Mouse (Mus musculus) adrenal gland, adult 8-10 months (tissue): ENCODE data around the gene Mxi1. TPM values are rescaled to one million over a fixed set of nuclear protein-coding genes. Genes with fewer than 3 reads are reported as not detected.
A peak's percentile ranks its signal among the peaks of the same experiment; 100 is the strongest.

ENCODE experiments used
- DNase-seq: peaks from one replicate; pipeline ENCODE4 v3.0.0; 2022
- total RNA-seq, 4 experiments: library from RNA; stranded (reverse); gene quantifications; 2 replicates each; pipeline ENCODE4 v1.2.4; 2022

The Mxi1 gene
- total RNA-seq, 4 experiments from 2014 or later: 33.5 to 38.1 (median 34.5) TPM

DNA sequence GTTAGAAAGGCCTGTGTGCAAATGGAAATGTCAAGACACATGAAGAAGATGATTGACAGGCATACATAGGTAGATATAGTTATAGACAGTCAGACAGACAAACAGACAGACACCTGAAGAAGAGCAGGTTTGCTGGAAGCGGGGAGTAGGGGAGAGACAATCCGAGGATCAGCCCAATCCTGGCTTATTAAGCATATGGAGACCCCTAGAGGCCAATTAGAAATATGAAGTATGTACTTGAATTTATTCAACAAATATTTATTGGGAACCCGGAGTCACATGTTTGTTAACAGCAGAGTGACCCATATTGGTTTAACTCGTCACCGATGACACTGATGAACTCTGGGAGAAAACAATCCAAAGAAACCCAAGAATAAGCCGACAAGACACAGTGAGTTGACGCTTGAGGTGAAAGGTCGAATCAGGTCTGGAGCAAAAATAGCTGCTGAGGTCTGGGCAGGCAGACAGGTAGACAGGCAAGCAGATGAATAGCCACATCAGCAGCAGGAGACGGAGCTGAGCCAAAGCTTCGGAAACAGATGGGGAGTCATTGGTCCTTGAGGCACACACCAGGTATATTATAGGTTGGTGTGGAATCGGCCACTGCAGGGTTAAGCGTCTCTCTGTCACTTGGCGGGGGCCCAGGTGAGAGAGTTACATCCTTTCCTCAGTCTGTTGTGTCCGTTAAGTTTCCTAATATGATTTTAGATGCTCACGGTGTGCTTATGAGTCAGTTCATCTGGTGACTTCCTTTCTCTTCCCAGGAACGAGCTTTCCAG, 90.2 kb downstream of the Mxi1 start:
- DNase-seq: no peak

DNA sequence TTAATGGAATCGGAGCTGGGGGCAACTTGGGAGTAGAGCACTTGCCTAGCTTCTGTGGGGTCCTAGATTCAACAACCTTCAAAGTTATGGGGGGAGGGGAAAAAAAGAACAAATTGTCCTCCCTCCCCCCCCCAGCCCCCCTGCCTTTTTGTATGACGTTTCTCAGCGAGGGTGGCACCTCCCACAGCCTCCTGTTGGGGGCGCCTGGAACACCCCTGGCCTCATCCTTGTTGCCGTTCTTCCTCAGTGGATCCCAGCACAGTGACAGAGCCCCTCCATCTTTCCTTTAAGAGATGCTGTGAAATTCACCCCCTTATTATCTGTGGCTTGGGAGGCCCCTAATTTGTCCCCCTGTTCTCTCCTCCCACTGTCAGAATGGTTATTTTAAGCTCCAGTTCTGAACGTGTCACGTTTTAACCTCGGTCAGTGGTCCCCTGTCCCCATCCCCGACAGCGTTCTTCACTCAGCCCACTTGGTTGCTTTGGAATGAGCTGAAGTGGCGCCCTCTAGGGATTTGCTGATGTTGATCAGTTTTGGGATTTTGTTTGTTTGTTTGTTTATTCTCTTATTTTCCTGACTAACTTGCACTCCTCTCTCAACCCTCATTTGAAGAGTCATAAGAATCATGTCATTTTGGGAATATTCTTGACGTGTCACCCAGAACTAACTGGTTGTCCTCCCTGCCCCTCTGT, 92.6 kb downstream of the Mxi1 start:
- no peak for DNase-seq

DNA sequence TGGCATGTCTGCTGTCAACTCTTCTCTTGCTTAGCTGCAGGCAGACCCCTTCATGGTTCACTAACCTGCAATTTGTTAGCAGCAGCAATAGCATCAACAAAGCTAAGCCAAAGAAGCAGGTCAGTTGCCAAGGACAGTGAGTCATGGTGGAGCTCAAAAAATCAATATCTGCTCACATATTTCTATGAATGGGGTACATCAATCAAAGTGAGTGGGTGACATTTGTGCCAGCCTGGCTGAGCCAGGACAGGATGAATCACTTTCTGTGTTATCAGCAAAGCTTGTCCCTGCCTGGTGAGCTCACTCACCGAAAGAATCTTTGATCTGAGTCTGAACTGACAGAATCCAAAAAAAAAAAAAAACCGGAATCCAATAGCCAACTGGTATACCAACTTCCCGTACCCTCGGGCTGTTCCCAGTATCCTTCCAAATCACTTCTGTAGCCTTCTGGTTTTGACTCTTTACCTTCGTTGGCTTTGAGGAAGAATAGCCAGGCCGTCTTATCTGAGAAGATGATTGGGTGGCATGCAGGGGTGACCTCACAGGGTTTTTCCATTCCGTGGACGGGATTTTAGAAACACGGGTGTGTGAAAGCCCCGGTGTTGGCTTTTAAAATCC, 94.0 kb downstream of the Mxi1 start:
- peak; percentile 91 for DNase-seq

DNA sequence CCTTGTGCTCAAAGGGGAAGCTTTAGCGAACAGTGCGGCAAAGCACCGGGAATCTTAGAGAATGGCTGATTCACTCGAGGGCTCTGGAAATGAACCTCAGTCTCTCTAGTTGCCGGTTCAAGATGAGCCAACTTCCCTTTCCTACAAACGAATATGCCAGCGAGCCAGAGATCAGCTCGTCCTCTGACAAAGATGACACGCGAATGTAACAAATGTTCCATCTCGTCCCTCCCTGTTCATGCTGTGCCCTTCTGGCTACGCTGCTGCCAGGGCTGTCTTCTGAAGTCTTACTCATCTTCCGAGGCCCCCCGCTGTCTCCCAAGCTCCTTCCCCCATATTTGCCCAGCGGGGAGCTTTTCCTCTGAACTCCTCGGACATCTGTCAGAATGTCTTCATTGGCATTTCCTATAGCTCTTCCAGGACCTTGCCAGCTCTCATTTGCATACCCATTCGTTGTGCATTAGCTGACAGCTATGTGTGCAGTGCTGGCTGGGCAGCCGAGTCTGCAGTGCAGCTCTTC, 94.6 kb downstream of the Mxi1 start:
- no peak for DNase-seq

DNA sequence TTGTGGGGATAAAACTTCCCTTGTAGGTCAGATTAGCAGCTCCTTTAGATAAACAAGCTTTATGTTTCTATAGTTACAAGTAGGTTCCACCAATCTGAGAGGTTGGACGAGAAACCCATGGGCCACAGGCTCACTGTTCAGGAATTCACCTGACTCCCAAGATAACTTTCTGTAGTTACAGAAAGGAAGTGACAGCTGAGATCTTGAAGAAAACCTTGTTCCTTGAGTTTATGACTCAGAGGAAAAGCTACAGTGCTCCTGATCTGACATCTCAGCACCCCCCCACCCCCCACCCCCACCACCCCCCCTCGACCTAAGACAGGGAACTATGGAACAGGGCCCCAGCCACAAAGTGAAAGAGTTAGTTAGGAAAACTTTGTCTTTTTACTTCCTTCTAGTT, 95.5 kb downstream of the Mxi1 start:
- no peak for DNase-seq

DNA sequence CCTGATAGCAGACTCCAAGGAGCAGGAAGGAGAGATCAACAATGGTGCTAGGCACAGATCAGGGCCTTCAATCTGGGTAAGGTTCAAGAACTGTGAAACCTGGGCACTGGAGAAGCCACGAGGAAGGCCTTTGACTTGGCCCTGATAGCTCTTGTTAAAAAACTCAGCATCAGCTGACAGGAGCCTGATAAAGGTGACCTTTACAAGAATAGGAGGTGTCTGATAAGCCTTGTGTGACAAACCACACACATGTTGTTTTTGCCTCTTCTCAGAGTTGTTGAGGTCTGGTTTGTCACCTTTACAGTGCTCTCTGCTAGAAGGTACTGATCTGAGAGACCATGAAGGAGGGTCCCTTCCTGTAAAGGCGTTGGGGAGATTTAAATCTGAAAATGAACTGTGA, 97.0 kb downstream of the Mxi1 start:
- DNase-seq: no peak

DNA sequence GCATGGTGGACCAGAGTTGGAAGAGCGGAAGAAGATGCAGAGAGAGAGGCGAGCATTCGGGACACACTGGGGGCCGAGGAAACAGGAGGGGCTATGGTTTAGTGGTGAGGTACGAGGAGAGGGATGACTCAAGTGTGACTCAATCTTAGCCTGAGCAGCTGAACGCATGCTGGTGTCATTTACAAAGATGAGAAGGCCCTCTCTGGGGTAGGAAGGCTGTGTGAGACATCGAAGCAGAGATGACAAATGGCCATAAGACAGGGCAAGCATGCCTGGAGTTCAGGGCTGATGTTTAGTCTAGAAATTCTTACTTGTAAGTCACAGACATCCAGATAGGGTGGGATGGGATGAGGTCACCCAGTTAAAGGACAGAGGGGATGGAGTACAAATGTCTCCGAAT, 98.1 kb downstream of the Mxi1 start:
- peak; percentile 49 for DNase-seq

DNA sequence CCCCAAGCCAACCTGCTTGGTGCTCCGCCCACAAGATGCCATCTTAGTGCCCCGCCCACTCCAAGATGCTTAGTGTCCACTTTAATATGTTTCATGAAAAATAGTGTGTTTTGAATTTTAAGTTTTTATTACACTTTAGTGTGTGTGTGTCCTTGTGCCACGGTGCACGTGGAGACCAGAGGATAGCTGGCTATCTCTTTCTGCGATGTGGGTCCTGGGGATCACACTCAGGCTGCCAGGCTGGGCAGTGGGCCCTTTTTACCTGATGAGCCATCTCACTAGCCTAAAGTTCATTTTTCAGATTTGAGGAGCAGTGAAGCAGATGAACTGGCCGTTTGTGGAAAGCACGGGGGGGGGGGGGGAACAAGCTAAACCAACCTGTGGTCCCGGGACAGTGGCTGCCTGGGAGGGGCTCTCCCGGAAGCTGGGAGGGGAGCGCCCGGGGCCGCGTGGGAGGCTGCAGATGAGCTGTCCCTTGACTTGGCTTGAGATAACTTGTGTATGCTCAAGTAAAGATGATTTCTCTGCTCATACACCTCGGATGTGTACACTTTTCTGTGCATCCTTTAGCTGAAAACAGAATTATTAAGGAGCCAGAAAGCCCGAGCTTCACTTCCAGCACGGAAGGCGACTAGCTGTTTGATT, 99.5 kb downstream of the Mxi1 start:
- DNase-seq: no peak

DNA sequence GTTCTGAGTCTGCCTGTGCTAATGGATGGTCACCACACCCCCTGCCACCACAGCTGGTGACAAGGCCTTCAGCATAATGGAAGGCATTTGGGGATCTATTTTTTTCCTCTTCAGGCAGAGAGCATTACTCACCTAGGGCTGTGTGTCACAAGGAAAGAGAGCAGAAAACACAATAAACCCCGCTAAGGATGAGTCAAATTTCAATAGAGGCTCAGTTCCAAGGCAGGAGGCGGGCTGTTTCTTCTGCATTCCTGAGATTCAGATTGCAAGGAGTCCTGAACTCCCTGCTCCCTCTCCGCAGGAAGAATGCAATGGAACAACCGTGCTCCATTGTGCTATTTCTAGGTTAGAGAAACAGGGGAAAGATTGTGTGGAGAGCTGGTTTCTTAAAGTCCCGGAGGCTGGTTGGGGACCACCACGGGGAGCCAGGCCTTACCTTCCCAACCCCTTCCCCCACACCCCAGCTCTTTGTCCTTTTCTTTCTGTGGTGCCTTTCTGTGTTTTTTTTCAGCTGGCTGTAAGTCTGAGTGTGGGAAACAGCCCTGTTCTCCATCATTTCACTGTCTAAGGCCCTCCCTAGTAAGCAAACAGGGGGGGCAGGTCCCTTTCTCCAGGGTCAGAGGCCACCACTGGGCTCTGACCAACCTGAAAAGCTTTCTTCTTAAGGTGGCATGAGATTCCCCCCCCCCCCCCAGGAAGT, 102.0 kb downstream of the Mxi1 start:
- no peak for DNase-seq

DNA sequence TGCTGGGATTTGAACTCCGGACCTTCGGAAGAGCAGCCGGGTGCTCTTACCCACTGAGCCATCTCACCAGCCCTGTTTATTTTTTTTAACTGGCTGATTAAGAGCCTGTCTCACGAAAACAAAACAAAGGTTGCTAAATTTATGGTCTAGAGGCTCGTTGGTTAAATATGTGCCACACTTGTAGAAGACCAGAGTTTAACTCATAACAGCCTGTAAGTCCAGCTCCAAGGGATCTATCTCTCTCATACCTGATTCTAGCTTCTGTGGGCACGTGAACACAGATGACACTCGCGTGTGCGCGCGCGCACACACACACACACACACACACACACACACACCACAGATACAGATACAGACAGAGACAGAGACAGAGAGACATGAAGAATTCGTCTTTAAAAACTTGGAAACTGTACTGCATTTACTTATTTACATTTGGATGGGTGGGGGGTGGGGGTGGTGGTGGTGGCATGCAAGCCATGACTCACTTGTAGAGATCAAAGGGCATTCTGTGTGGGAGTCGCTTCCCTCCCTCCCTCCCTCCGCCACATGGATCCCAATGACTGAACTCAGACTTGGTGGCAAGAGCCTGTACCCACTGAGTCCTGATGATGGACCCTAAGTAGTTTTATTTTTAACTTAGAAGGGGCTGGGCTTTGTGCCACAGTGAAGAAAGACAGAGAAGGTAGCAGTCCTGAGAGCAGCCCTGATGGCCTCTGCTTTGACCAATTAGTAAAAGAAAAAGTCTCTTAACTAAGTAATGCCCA, 103.5 kb downstream of the Mxi1 start:
- no peak for DNase-seq

DNA sequence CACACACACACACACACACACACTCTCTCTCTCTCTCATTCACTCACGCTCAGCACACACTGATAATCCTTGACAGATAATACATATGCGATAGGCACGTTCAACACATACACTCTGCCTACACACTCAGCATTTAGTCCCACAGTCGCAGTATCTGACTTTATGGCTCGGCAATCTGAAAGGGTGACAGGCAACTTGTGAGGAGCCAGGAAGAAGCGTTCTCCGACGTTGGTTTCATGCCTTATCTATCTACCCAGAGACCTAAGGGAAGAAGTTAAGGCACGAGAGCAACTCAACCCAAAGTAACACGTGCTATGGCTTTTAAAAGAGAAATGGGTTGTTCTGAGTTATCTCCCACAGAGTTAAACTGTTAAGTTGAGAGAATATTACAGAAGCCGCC, 104.3 kb downstream of the Mxi1 start:
- DNase-seq: no peak

DNA sequence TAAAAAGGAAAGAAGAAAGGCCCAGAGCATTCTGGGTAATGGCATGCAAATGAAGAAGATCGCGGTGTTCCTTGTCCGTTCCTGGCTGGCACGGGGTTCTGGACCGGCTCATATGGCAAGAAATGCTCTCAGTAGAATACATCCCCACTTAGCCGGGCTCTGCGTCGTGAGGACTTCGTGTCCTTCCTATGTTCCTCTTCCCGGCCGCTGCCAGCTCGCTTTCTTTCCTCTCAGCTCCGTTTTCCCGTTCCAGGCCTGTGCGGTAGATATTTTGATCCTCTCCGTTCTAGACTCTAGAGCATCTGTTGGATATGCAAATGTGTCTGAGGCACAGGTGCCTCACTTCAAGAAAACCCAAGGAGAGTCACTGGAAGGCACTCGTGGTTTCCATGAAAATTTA, 104.9 kb downstream of the Mxi1 start:
- no peak for DNase-seq

DNA sequence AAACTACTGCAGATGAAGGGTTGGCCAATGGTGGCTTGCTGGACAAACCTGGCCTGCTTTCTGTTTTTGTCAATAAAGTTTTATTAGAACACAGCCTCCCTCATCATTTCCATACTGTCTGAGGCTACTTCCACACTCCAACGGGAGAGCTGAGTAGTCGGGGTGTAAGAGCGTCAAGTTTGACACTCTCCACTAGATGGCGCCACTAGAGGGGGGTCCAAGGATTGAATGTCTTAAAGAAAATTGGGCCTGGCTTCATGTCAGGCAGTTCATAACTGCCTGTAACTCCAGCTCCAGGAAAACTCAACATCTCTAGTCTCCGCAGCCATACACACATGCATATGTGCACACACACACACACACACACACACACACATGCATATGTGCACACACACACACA, 109.5 kb downstream of the Mxi1 start:
- no peak for DNase-seq

DNA sequence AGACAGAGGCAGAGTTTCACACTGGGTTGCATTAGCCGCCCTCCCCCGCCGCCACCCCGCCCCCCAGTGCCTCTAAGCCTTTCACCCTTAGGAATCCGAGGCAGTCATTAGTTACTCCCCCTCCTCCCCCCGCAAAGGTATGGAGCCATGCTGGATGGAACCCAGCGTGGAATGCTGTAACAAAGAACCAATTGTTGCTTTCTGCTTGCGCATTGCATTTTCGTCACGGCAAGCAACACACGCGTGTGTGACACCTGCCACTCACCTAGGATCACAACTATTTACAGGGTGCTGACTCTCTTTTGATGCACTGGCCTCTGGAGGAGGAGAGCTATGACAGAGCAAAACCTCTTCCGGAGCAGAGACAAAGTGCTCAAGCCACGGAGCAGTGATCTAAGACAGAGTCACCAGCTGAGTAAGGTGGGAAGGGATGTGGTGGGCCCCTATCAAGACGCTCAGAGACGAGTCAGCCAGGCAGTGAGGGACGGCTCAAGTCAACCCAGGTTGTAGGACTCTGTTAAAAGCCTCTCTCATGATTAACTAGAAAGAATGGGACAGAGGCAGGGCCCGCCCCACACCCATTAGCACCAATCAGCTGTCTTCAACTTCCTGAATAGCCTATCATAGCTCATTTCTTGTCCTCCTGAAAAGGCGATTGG, 110.7 kb downstream of the Mxi1 start:
- peak; percentile 74 for DNase-seq

DNA sequence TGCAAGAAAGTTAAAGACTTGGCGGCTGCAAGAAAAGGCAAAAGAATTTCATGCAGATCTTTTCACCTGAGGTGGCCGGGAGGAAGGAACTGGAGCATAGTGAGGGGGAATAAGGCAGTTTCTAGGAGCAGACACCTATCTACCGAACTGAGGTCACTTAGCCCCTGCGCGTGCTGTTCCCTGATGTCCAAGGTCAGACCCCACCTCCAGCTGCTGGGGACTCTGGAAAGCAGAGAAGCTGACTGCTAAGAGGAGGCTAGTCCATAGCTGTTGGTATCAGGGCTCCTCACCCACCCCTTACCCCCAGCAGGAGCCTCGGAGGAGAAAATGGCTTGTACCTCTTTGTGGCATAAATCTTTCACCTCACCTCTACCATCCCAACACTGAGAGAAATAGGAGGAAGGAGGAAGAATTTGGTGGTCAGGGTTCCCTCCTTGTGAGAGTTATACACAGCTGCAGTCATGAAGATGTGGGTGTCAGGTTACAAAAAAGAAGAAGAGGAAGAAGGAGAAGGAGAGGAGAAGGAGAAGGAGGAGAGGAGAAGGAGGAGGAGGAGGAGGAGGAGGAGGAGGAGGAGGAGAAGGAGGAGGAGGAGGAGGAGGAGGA, 111.4 kb downstream of the Mxi1 start:
- no peak for DNase-seq

DNA sequence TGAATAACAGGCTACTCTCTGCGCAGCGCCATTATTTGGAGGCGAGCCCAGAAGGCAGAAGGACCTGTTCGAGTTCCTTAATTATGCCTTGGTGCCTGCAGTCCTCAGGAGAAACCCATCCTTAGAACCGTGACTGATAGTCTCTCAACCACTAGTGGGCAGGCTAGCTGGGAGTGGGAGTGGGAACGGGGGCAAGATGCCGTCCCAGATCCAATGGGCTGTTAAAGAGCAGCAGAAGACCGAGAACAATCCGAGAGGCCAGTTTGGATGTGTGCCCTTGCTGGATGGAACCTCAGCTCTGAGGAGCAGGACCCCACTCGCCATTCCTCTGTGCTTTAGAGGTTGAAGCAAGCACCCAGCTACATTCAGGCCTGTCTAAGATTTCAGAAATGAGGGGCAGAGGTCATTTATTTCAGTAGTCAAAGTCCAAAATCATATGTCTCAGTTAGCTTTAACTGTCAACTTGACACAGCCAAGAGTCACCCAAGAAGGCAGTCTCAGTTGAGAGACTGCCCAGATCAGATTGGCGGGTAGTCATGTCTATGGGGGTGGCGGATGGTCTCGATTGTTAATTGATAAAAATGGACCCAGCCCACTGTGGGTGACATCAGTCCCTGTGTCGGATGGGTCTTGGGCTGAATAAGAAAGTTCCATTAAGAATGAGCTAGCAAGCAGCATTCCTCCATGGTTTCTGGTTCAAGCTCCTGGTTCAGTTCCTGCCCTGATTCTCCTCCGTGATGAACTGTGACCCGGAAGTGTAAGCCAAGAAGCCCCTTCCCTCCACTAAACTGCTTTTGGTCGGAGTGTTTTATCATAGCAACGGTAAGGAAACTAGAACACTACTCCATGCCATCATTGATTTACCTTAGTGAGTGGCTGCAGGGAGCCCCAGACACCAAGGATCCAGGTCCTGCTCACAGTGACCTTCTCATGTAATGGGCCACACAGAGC, 112.3 kb downstream of the Mxi1 start:
- DNase-seq: no peak

DNA sequence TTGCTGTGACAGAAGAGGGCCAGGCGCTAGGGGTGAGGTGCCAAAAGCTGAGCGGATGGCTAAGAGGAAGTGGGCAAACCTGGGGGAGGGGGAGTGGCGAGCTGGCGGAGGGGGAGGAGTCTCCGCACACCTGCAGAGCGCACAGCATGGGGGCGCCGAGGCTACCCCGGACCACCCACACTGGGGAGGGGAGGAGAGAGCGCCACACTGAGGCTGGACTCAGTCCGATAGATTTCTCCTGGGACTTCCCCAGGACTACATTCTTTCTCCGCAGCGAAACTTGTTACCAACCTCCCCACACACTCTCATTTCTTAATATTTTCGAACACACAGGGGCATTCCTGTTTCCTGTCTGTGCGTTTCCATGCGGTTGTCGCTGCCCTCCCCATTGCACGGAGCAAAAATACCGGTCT, 113.0 kb downstream of the Mxi1 start:
- no peak for DNase-seq

DNA sequence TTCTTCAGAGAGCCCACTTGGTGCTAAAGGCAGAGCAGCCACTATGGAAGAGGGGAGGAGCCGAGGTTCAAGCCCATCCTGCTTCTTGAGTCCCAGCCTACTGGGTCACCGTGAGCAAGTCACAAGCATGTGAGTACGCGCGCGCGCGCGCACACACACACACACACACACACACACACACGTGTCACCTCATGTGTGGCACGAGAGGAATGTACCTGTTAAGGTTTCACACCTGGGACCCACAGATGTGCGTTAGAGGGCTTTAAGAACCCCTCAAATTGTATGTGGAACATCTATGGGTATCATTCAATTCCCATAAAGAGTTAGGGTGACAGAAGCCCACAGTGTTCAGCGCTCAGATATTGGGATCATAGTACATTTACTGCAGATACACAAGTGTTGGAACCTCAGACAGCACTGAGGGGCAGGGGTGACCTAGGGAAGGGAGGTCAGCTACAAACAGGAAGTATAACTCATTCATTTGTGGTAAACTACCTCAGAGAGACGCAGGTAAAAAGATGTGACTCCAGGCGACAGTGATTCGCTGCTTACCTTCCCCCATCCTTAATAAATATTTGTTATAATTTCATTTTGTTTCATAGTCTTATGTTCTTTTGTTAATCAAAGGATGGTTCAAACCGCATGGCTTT, 113.6 kb downstream of the Mxi1 start:
- no peak for DNase-seq

DNA sequence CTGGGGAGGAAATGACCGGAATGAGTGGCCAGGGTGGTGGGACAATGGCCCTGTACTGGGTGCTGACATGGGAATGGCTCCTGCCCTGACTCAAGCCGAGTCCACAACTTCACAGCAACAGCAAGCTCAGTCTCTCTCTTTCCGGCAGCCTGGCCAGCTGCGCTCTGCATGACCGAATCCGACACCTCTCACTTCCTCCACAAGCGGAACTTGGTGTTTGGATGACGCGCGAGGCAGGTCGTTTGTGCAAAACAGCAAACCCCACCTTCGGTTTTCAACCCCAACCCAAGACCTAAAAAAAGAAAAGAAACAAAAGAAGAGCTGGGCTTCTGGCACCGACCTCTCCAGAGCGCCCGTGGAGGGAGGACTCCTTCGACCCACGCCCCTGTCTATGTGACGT, 114.3 kb downstream of the Mxi1 start:
- no peak for DNase-seq
